Mouse (Mus musculus): Measurements from ENCODE around the gene Peli1.
"Not testable (repeated sequence)": the region's sequence is repeated elsewhere in the genome, so short reads cannot be mapped to it uniquely, and the experiment has no call there.

The Peli1 gene

DNA sequence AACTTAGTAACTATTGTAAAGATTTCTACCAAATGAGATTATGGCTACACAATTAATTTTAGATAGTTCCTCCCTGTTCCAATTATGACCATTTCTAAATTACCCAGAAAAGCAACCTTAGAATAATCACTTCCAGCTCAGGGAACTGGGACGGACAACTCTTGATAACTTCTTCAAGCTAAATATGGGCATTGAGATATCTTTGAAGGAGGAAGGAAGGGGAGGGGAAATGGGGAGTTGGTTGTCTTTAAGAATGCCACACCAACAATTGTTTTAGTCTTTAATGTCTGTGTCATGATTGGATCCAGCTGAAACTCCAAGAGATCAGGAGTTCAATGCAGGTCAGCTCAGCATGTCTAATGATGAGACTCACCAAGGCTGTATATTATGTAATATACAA is 91.6 kb downstream of the Peli1 start:
- no peak for DNase-seq (ENCODE audit: low read depth, low spot score)

DNA sequence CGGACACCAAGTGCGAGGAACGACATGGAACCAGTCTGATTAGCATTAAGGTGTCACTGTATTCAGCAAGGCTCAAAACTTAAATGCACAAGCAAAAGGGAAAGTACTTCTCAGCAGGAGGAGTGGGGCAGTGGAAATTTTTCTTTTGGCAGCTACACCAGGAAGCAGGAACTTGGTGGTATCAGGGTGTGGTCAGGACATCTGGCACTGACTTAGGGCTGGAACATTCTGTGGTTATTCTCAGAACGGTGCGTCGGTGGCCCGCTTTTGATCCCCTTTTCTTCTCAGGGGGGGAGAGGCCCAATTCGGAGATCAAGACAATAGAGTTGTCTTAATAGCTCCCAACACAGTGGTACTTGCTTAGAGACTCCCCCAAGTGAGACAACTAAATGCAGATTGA is 100.7 kb downstream of the Peli1 start:
- DNase-seq (ENCODE audit: low read depth, low spot score) = not testable (repeated sequence)

DNA sequence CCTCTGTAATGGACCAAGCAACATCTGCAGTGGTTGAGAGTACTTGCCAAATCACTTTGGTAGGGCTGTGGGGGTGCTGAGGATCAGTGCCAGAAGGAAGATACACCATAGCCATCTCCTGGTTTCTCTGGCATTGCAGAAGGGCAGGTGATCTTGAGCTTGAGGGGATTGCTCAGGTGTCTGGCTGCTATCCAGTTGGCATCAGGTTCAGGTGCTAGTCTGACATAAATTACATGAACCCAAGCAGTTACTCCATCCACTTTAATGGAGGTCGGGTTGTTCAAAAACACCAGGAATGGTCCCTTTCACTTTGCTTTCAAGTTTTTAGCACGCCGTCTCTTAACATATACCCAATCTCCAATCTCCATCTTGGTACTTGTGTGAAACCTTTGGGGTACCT is 103.8 kb downstream of the Peli1 start:
- no peak for DNase-seq (ENCODE audit: low read depth, low spot score)
